Mouse (Mus musculus) lung, postnatal 25 days (tissue): ENCODE measurements around the gene Commd8.

Source experiments
- DNase-seq: peaks from one replicate; pipeline ENCODE4 v3.0.0; 2022; ENCODE audit warnings: low spot score

Gene Commd8

GRCm38 (mm10) chr5:72167594-72168284, at the start of gene Commd8:
Gene Commd8, minus strand, starts transcription at chr5:72168189.
- DNase-seq = peak; percentile 96

GRCm38 (mm10) chr5:72211741-72212140, 43.8 kb upstream of the Commd8 start:
- DNase-seq = no peak

GRCm38 (mm10) chr5:72210812-72211139, 42.8 kb upstream of the Commd8 start:
- no peak for DNase-seq

- no peak for DNase-seq
Observed at GRCm38 (mm10) chr5:72210123-72210811, 42.3 kb upstream of the Commd8 start.

GRCm38 (mm10) chr5:72208515-72208914, 40.5 kb upstream of the Commd8 start:
- DNase-seq = no peak

GRCm38 (mm10) chr5:72205271-72205670, 37.3 kb upstream of the Commd8 start:
- no peak for DNase-seq

- DNase-seq = no peak
Observed at GRCm38 (mm10) chr5:72204507-72204906, 36.5 kb upstream of the Commd8 start.

GRCm38 (mm10) chr5:72203734-72204073, 35.7 kb upstream of the Commd8 start:
- DNase-seq = no peak

- DNase-seq = peak; percentile 96
Observed at GRCm38 (mm10) chr5:72203028-72203733, 35.2 kb upstream of the Commd8 start.

- peak; percentile 57 for DNase-seq
Observed at GRCm38 (mm10) chr5:72202016-72202415, 34.0 kb upstream of the Commd8 start.

- DNase-seq = peak; percentile 34
Observed at GRCm38 (mm10) chr5:72201600-72201999, 33.6 kb upstream of the Commd8 start.

- no peak for DNase-seq
Observed at GRCm38 (mm10) chr5:72195442-72195841, 27.5 kb upstream of the Commd8 start.

GRCm38 (mm10) chr5:72191932-72192331, 23.9 kb upstream of the Commd8 start:
- DNase-seq = no peak

- DNase-seq = no peak
Observed at GRCm38 (mm10) chr5:72191154-72191553, 23.2 kb upstream of the Commd8 start.

GRCm38 (mm10) chr5:72184437-72185100, 16.6 kb upstream of the Commd8 start:
- DNase-seq = no peak

GRCm38 (mm10) chr5:72183929-72184328, 15.9 kb upstream of the Commd8 start:
- peak; percentile 71 for DNase-seq

GRCm38 (mm10) chr5:72182804-72183203, 14.8 kb upstream of the Commd8 start:
- DNase-seq = peak; percentile 74

GRCm38 (mm10) chr5:72181194-72181593, 13.2 kb upstream of the Commd8 start:
- DNase-seq = no peak

GRCm38 (mm10) chr5:72175530-72175929, 7.5 kb upstream of the Commd8 start:
- no peak for DNase-seq

- no peak for DNase-seq
Observed at GRCm38 (mm10) chr5:72175050-72175449, 7.1 kb upstream of the Commd8 start.

GRCm38 (mm10) chr5:72173521-72173920, 5.5 kb upstream of the Commd8 start:
- DNase-seq = no peak

- peak; percentile 68 for DNase-seq
Observed at GRCm38 (mm10) chr5:72172675-72173074, 4.7 kb upstream of the Commd8 start.

- DNase-seq = peak; percentile 30
Observed at GRCm38 (mm10) chr5:72170067-72170466, 2.1 kb upstream of the Commd8 start.
